Mouse (Mus musculus) lung, embryonic 15.5 days (tissue): Measurements from ENCODE around the gene Rilp. TPM values are rescaled to one million over a fixed set of nuclear protein-coding genes. Genes with fewer than 3 reads are reported as not detected.
"Not testable (repeated sequence)": the region's sequence is repeated elsewhere in the genome, so short reads cannot be mapped to it uniquely, and the experiment has no call there.

Experiments
- ATAC-seq: fragments of 200-750 bp; cut with Nextera tagmentation; 2 replicates; pipeline ENCODE4 v1.8.0; 2017; ENCODE audit warnings: moderate number of reproducible peaks, borderline replicate concordance; ENCODE audit not compliant: low FRiP score, low TSS enrichment; ENCODE audit errors: extremely low read depth
- H3K27ac ChIP-seq: fragments of 300-500 bp; sonication (generic); 2 replicates; pipeline ENCODE4 v1.5.1; 2015; ENCODE audit warnings: moderate library complexity, mild to moderate bottlenecking, inconsistent platforms
- H3K27me3 ChIP-seq: fragments of 300-500 bp; sonication (generic); 2 replicates; pipeline ENCODE4 v1.6.1; 2015; ENCODE audit warnings: inconsistent platforms
- H3K36me3 ChIP-seq: fragments of 300-500 bp; sonication (generic); 2 replicates; pipeline ENCODE4 v1.6.1; 2015; ENCODE audit warnings: inconsistent platforms
- H3K4me1 ChIP-seq: fragments of 300-500 bp; sonication (generic); 2 replicates; pipeline ENCODE4 v1.6.1; 2015; ENCODE audit warnings: inconsistent platforms
- H3K4me2 ChIP-seq: fragments of 300-500 bp; sonication (generic); 2 replicates; pipeline ENCODE4 v1.6.1; 2015; ENCODE audit warnings: inconsistent platforms, mild to moderate bottlenecking, moderate library complexity
- H3K4me3 ChIP-seq: fragments of 300-500 bp; sonication (generic); 2 replicates; pipeline ENCODE4 v1.5.1; 2015; ENCODE audit warnings: mild to moderate bottlenecking, inconsistent platforms
- H3K9ac ChIP-seq: fragments of 300-500 bp; sonication (generic); 2 replicates; pipeline ENCODE4 v1.6.1; 2015; ENCODE audit warnings: inconsistent platforms
- H3K9me3 ChIP-seq: fragments of 300-500 bp; sonication (generic); 2 replicates; pipeline ENCODE4 v1.6.1; 2016; ENCODE audit warnings: inconsistent platforms
- WGBS: fragments of 180-500 bp; shearing (Covaris S2); methylation state at CpG from one replicate; pipeline ENCODE4 v1.1.7; 2015; 5-methylcytosine and 5-hydroxymethylcytosine counted together
- microRNA counts: library from miRNA; unstranded; fragments of <30 nt; microRNA quantifications from one replicate; lab custom pipeline; 2016
- microRNA-seq: library from miRNA; unstranded; fragments of <30 nt; microRNA quantifications from one replicate; pipeline ENCODE4, GENCODE M21; 2016
- polyA plus RNA-seq: library from polyadenylated mRNA; unstranded; fragments of >200 nt; fragmentation: Nextera tagmentation; extraction: Ambion mirVana; gene quantifications from 2 replicates; pipeline ENCODE4 v1.2.1, GENCODE M21; 2015

The Rilp gene
- polyA plus RNA-seq, 1 experiment from 2014 or later, result 0.66 TPM

GRCm38 (mm10) chr11:75552906-75553482 lies 43.1 kb downstream of the Rilp start:
- Histone ChIP-seq H3K4me1 (peaks cover 32% of the 10 kb centered on the region), H3K9ac (no peak overlapping the region), H3K36me3 (no peaks in the 10 kb centered on the region), H3K4me3 (no peak overlapping the region), H3K27me3 (no peaks in the 10 kb centered on the region), H3K4me2 (no peak overlapping the region), H3K27ac (no peak overlapping the region), H3K9me3 (no peaks in the 10 kb centered on the region)
- ATAC-seq, result no peak
- 50% methylated on average over 7 of the region's 7 CpGs for WGBS

- H3K9me3 ChIP-seq, H3K4me3 ChIP-seq, H3K36me3 ChIP-seq, H3K27me3 ChIP-seq, H3K27ac ChIP-seq, ATAC-seq, H3K4me2 ChIP-seq, H3K9ac ChIP-seq: not testable (repeated sequence)
- whole genome bisulfite sequencing, result 89% methylated on average over 6 of the region's 6 CpGs
- H3K4me1 ChIP-seq, result peaks cover 13% of the 10 kb centered on the region
Observed at GRCm38 (mm10) chr11:75556006-75556405, 46.1 kb downstream of the Rilp start.

- H3K27ac ChIP-seq, result no peak overlapping the region
- peaks cover 4% of the 10 kb centered on the region for H3K4me1 ChIP-seq
- H3K27me3 ChIP-seq, result no peaks in the 10 kb centered on the region
- H3K9me3 ChIP-seq, result no peaks in the 10 kb centered on the region
- WGBS, result 89% methylated on average over 6 of the region's 6 CpGs
- no peaks in the 10 kb centered on the region for H3K36me3 ChIP-seq
- no peak overlapping the region for H3K9ac ChIP-seq
- no peak overlapping the region for H3K4me3 ChIP-seq
- no peak for ATAC-seq
- no peak overlapping the region for H3K4me2 ChIP-seq
Observed at GRCm38 (mm10) chr11:75557142-75557541, 47.2 kb downstream of the Rilp start.

DNA sequence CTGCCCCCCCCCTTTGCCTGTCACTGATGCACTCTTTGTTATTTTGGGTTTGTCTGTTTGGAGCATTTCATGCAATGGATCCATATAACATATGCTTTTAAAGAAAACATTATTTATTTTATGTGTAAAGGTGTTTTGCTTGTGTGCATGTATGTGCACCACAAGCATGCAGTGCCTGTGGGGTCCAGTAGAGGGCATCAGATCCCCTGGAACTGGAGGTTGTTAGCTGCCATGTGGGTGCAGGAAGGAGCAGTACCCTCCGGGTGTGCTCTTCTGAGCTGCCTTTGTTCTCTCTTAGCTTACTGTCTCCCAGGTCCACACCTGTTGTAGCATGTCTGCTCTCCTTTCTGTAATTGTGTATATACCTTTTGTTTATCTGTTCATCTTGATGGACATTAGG lies 48.2 kb downstream of the Rilp start:
- no peaks in the 10 kb centered on the region for H3K27me3 ChIP-seq
- H3K4me1 ChIP-seq, result no peaks in the 10 kb centered on the region
- H3K4me3 ChIP-seq, result no peak overlapping the region
- H3K9me3 ChIP-seq, result no peaks in the 10 kb centered on the region
- H3K36me3 ChIP-seq, result no peaks in the 10 kb centered on the region
- 84% methylated on average over 1 of the region's 1 CpGs for WGBS
- ATAC-seq, result no peak
- no peak overlapping the region for H3K4me2 ChIP-seq
- no peak overlapping the region for H3K9ac ChIP-seq
- no peak overlapping the region for H3K27ac ChIP-seq

DNA sequence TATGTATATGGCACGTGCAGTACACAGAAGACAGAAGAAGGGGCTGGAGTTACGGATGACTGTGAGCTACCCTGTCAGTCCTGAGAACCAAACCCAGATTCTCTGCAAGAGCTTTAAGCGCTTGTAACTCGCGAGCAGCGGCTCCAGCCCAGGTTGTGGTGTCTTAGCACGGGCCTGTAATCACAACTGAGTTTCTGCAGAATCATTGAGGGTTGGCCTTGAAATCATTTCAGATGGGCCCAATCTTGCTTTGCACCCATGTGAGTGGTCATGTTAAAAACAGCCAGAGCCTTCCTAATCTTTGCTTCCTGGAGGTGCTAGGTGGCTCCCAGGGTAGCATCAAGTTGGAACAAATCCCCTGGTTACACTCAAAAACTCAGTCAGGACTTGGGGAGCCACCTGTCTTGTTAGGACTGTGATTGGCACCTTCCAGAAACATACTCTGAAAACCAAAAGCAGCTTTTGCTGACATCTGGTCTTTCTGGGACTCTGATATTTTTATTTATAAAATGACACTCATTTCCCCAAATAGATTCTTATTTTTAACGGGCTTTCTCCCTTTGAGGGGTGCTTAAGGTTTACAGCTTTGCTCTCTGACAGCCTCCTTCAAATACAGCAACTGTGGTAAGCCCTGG lies 50.1 kb downstream of the Rilp start:
- 85% methylated on average over 8 of the region's 8 CpGs for WGBS
- no peak overlapping the region for H3K4me3 ChIP-seq
- no peak overlapping the region for H3K4me2 ChIP-seq
- no peaks in the 10 kb centered on the region for H3K27me3 ChIP-seq
- no peak overlapping the region for H3K27ac ChIP-seq
- H3K9me3 ChIP-seq, result no peaks in the 10 kb centered on the region
- peaks cover 6% of the 10 kb centered on the region for H3K4me1 ChIP-seq
- ATAC-seq, result no peak
- H3K9ac ChIP-seq, result no peak overlapping the region
- no peaks in the 10 kb centered on the region for H3K36me3 ChIP-seq

GRCm38 (mm10) chr11:75560530-75561409 lies 50.9 kb downstream of the Rilp start:
- H3K4me1 ChIP-seq, result peaks cover 11% of the 10 kb centered on the region
- H3K27me3 ChIP-seq, result no peaks in the 10 kb centered on the region
- no peak overlapping the region for H3K9ac ChIP-seq
- ATAC-seq, result 0 out of 2 replicates have a peak, but pooled peaks have one; percentile 17
- WGBS, result 69% methylated on average over 14 of the region's 14 CpGs
- H3K9me3 ChIP-seq, result no peaks in the 10 kb centered on the region
- no peaks in the 10 kb centered on the region for H3K36me3 ChIP-seq
- H3K27ac ChIP-seq, result no peak overlapping the region
- no peak overlapping the region for H3K4me3 ChIP-seq
- H3K4me2 ChIP-seq, result no peak overlapping the region

DNA sequence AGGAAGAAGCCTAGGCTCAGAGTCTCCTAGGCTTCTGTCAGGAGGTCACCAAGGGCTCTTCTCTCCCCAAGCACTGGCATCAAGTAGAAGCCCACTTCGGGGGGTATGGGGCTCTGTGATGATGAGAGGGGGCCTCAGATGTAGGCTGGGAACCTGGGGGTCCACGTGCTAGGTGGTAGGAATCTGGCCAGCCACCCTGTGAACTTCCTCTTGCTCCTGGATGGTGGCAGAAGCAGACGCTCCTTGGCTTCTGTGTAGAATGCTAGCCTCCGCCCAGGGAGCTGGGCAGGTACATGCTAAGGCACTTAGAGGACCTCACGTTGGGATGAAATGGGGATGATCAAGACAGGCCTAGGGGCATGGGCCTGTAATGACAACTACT lies 51.5 kb downstream of the Rilp start:
- no peak overlapping the region for H3K27ac ChIP-seq
- no peak for ATAC-seq
- no peak overlapping the region for H3K4me2 ChIP-seq
- WGBS, result 82% methylated on average over 5 of the region's 5 CpGs
- H3K9me3 ChIP-seq, result no peaks in the 10 kb centered on the region
- H3K9ac ChIP-seq, result no peak overlapping the region
- peaks cover 18% of the 10 kb centered on the region for H3K4me1 ChIP-seq
- H3K36me3 ChIP-seq, result no peaks in the 10 kb centered on the region
- no peak overlapping the region for H3K4me3 ChIP-seq
- H3K27me3 ChIP-seq, result no peaks in the 10 kb centered on the region

MicroRNAs within 50 kb of the gene (microRNA counts, 519-probe panel; counts per million panel counts)
- 3,245 counts per million, percentile 86 among the panel's probes with 10 or more counts for microRNA mmu-miR-22 (lab: Ali Mortazavi, UCI)

Small RNA genes within 50 kb of the gene (microRNA-seq; reads per million reads assigned to microRNA genes)
- 2,482 reads per million, percentile 84 among the genes with 10 or more reads in this experiment for gene Mir22
- not detected for gene Mir3971

Other genes with a start within 250 kb of the Rilp start
- gene Rpa1, start 161.8 kb upstream of the Rilp start, polyA plus RNA-seq, result 169 and 176 TPM in 2 replicates
- 14.4 and 14.6 TPM in 2 replicates for gene Smyd4, start 161.7 kb upstream of the Rilp start, polyA plus RNA-seq
- gene Serpinf1, start 87.4 kb upstream of the Rilp start, polyA plus RNA-seq, result 46.1 and 57.0 TPM in 2 replicates
- gene Serpinf2, start 70.5 kb upstream of the Rilp start, polyA plus RNA-seq, result 0.89 and 4.3 TPM in 2 replicates
- gene Wdr81, start 55.4 kb upstream of the Rilp start, polyA plus RNA-seq, result 4.5 and 4.8 TPM in 2 replicates
- gene Tlcd2, start 48.4 kb upstream of the Rilp start, polyA plus RNA-seq, result 15.9 and 18.0 TPM in 2 replicates
- 56.9 and 57.3 TPM in 2 replicates for gene Prpf8, start 23.3 kb upstream of the Rilp start, polyA plus RNA-seq
- gene Scarf1, start 3.4 kb downstream of the Rilp start, polyA plus RNA-seq, result 16.2 and 16.3 TPM in 2 replicates
- 5.6 and 6.9 TPM in 2 replicates for gene Slc43a2, start 21.6 kb downstream of the Rilp start, polyA plus RNA-seq
- 73.4 and 76.8 TPM in 2 replicates for gene Pitpna, start 78.0 kb downstream of the Rilp start, polyA plus RNA-seq
- gene Inpp5k, start 120.9 kb downstream of the Rilp start, polyA plus RNA-seq, result 26.0 TPM in 2 replicates
- gene Myo1c, start 140.4 kb downstream of the Rilp start, polyA plus RNA-seq, result 71.2 and 78.8 TPM in 2 replicates
- 113 and 118 TPM in 2 replicates for gene Crk, start 169.2 kb downstream of the Rilp start, polyA plus RNA-seq
- 953 and 961 TPM in 2 replicates for gene Ywhae, start 222.8 kb downstream of the Rilp start, polyA plus RNA-seq